Mouse (Mus musculus) MEL (cell line): ENCODE measurements around the gene Klhl41.

ENCODE experiments used
- EP300 ChIP-seq, 2 experiments: IDR thresholded peaks; 2 replicates each; pipeline ENCODE4 v1.6.1; 2011; ENCODE audit warnings: improper control_type of control experiment in 2 of 2, low read length in 2 of 2, low read depth in 1 of 2, mild to moderate bottlenecking in 1 of 2
- GATA1 ChIP-seq: IDR thresholded peaks from 2 replicates; pipeline ENCODE4 v1.6.1; 2011; ENCODE audit warnings: low read depth, low read length, improper control_type of control experiment
- JUND ChIP-seq: IDR thresholded peaks from 2 replicates; pipeline ENCODE4 v1.6.1; 2011; ENCODE audit warnings: low read depth, mild to moderate bottlenecking, improper control_type of control experiment, low read length
- MAZ ChIP-seq: IDR thresholded peaks from 2 replicates; pipeline ENCODE4 v1.6.1; 2012; ENCODE audit warnings: low read depth, mild to moderate bottlenecking, inconsistent platforms, low read length, improper control_type of control experiment
- POLR2A ChIP-seq, 2 experiments: IDR thresholded peaks; 2 replicates each; pipeline ENCODE4 v1.6.1; 2011 to 2012; ENCODE audit warnings: low read length in 2 of 2, mild to moderate bottlenecking in 2 of 2, control low read depth in 1 of 2, improper control_type of control experiment in 1 of 2, low read depth in 1 of 2, moderate library complexity in 1 of 2; ENCODE audit not compliant: control insufficient read depth in 1 of 2, insufficient read depth in 1 of 2, poor library complexity in 1 of 2

GRCm38 (mm10) chr2:69690214-69690613 lies 20.3 kb downstream of the Klhl41 start:
- no peak for TF ChIP-seq POLR2A (IDR thresholded peaks at IDR 0.05; ENCODE audit: control insufficient read depth in 1 of 2, insufficient read depth in 1 of 2, low read depth in 1 of 2, low read length in 2 of 2, poor library complexity in 1 of 2)
- TF ChIP-seq JUND, result no peak
- no peak for TF ChIP-seq MAZ
- no peak for TF ChIP-seq GATA1
- no peak for TF ChIP-seq EP300 (IDR thresholded peaks at IDR 0.05; ENCODE audit: low read depth in 1 of 2, low read length in 2 of 2)
